Mouse (Mus musculus) hindbrain, embryonic 10.5 days (tissue): ENCODE results near the gene Gal3st3. TPM values are rescaled to one million over a fixed set of nuclear protein-coding genes. Genes with fewer than 3 reads are reported as not detected.
"Not testable (repeated sequence)": the region's sequence is repeated elsewhere in the genome, so short reads cannot be mapped to it uniquely, and the experiment has no call there.

Source experiments
- DNase-seq: peaks from one replicate; pipeline ENCODE4 v3.0.0-alpha.2; 2017; ENCODE audit warnings: low spot score
- H3K27ac ChIP-seq: fragments of 300-500 bp; sonication (generic); 2 replicates; pipeline ENCODE4 v1.5.1; 2016; ENCODE audit warnings: mild to moderate bottlenecking, moderate library complexity
- H3K27me3 ChIP-seq: fragments of 300-500 bp; sonication (generic); 2 replicates; pipeline ENCODE4 v1.6.1; 2016; ENCODE audit warnings: mild to moderate bottlenecking; ENCODE audit not compliant: poor library complexity, insufficient read depth, severe bottlenecking
- H3K36me3 ChIP-seq: fragments of 300-500 bp; sonication (generic); 2 replicates; pipeline ENCODE4 v1.6.1; 2016; ENCODE audit warnings: mild to moderate bottlenecking, moderate library complexity
- H3K4me1 ChIP-seq: fragments of 300-500 bp; sonication (generic); replicated peaks from 2 replicates; pipeline ENCODE4 v1.6.1; 2016; ENCODE audit warnings: mild to moderate bottlenecking
- H3K4me3 ChIP-seq: fragments of 300-500 bp; sonication (generic); 2 replicates; pipeline ENCODE4 v1.5.1; 2016; ENCODE audit warnings: mild to moderate bottlenecking, moderate library complexity
- H3K9me3 ChIP-seq: fragments of 300-500 bp; sonication (generic); 2 replicates; pipeline ENCODE4 v1.6.1; 2016; ENCODE audit warnings: mild to moderate bottlenecking, moderate library complexity
- WGBS: fragments of 180-500 bp; shearing (Covaris S2); methylation state at CpG from one replicate; pipeline ENCODE4 v1.1.7; 2016; 5-methylcytosine and 5-hydroxymethylcytosine counted together
- polyA plus RNA-seq: library from polyadenylated mRNA; unstranded; fragments of >200 nt; fragmentation: Nextera tagmentation; extraction: Ambion mirVana; gene quantifications from 2 replicates; pipeline ENCODE4 v1.2.1, GENCODE M21; 2016

Gene Gal3st3
- polyA plus RNA-seq, 1 experiment from 2014 or later, result 19.1 TPM

DNA sequence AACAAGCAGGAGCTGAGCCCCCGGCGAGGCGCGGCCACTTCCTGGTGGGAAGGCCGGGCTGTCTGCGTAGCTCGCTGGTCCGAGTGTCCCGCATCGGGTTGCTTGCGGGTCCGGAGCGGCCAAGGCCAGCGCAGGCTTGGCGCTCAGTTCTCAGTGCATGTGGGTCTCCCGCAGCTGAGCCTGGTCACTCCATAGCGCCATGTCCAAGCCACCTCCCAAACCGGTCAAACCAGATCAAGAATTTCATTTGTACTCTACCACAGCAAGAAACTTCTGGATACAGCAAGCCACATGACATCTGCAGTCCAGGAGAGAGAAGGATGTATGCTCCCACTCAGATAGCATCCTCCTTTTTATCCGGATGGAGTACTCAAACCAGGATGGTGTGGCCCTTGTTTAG is 29.8 kb downstream of the Gal3st3 start:
- Histone ChIP-seq H3K4me3 (no peak overlapping the region), H3K27me3 (no peaks in the 10 kb centered on the region), H3K9me3 (no peaks in the 10 kb centered on the region), H3K27ac (no peak overlapping the region), H3K4me1 (0 out of 2 replicates have a peak, but pooled peaks cover 4% of the 10 kb centered on the region), H3K36me3 (no peaks in the 10 kb centered on the region)
- WGBS, result 71% methylated on average over 19 of the region's 19 CpGs
- no peak for DNase-seq

DNA sequence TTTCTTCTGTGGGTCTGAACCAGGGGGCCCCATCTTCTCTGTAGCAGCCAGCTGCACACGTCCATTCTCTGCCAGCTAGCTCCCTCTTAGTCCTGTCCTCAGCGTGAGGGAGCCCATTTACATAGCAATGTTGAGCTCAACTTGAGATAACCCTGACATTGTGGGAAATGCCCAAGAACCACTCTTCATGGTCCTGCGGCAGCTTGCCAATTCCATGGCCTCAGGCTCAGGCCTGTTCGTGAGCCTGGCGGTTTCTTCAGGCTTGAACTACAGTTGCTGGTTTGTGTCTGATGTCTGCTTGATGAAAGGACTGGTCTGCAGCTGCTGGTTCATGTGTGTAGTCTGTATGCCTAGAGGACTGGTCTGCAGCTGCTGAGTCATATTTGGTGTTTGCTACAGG is 36.6 kb downstream of the Gal3st3 start:
- H3K36me3 ChIP-seq, result no peaks in the 10 kb centered on the region
- H3K27ac ChIP-seq, result no peak overlapping the region
- peaks cover 7% of the 10 kb centered on the region; the same call in 1 of the 2 replicates for H3K4me1 ChIP-seq
- DNase-seq, result no peak
- H3K4me3 ChIP-seq, result no peak overlapping the region
- 77% methylated on average over 5 of the region's 5 CpGs for WGBS
- no peaks in the 10 kb centered on the region for H3K9me3 ChIP-seq
- no peaks in the 10 kb centered on the region for H3K27me3 ChIP-seq

DNA sequence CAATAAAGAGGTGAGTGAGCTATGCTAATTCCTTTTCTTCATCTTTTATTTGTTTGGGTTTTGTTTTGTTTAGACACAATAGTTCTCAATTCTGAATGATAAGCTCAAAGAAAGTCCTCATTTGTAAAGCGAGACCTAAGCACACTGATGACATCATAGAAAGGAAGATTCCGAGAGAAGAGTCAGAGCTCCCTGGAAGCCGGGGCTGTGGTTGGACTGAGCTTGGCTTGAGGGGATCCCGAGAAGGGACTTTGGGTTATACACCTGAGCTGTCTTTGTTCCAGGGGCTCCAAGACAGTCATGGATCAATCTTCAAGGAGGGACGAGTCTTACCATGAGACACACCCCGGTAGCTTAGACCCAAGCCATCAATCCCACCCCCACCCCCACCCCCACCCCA is 37.3 kb downstream of the Gal3st3 start, which contains the start of gene Catsper1:
Gene Catsper1, plus strand, starts transcription at position 301 of the 400 bp plus-strand sequence.
- Histone ChIP-seq H3K4me3 (no peak within 1 kb of the TSS), H3K36me3 (no peaks in the 10 kb centered on the region), H3K27me3 (no peaks in the 10 kb centered on the region), H3K27ac (no peak within 1 kb of the TSS), H3K4me1 (peaks cover 7% of the 10 kb centered on the region; the same call in 1 of the 2 replicates), H3K9me3 (no peaks in the 10 kb centered on the region)
- no peak for DNase-seq
- 89% methylated on average over 6 of the region's 6 CpGs for WGBS

DNA sequence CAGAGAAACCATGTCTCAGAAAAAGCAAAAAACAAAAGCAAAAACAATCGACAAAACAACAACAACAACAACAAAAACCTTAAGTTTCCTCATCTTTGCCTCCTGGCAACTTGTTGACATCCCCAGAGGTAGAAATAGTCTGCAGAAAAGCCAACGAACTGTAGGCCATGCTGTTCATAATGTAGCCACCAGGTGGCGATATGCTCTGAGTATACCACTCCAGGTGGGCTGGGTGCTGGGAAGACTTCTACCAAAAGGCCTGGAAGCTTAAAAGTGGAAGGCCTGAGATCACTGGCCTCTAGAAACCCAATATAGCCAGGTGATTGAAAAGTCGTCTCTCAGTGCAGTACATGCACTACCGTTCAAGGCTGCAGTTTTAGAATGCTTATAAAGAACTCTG is 39.8 kb downstream of the Gal3st3 start:
- peak; percentile 71 for DNase-seq
- no peaks in the 10 kb centered on the region for H3K27me3 ChIP-seq
- no peaks in the 10 kb centered on the region for H3K9me3 ChIP-seq
- H3K36me3 ChIP-seq, result no peaks in the 10 kb centered on the region
- peaks cover 7% of the 10 kb centered on the region; the same call in 1 of the 2 replicates for H3K4me1 ChIP-seq
- 20% methylated on average over 5 of the region's 5 CpGs for WGBS
- H3K4me3 ChIP-seq, result no peak overlapping the region
- no peak overlapping the region for H3K27ac ChIP-seq

DNA sequence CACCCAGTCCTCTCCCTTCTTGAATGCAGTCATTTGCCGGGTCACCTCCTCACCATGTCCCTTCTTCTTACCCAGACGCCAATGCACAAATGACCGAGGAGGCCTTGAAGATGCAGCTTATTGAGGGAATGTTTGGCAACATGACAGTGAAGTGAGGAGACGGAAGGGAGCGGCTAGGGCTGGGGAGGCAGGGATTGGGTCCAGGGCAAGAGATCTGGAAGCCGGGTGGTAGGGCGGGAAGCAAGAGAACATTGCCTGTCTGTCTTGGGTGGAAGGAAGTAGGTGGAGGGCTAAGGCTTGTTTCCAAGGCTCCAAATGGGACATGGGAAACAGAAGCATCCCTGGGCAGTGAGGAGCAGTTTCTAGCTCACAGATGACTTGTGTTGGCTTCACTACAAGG is 43.2 kb downstream of the Gal3st3 start:
- DNase-seq, result no peak
- Histone ChIP-seq H3K36me3 (no peaks in the 10 kb centered on the region), H3K27me3 (no peaks in the 10 kb centered on the region), H3K9me3 (no peaks in the 10 kb centered on the region), H3K4me1 (no peaks in the 10 kb centered on the region), H3K27ac (no peak overlapping the region), H3K4me3 (no peak overlapping the region)
- WGBS, result 92% methylated on average over 7 of the region's 7 CpGs

DNA sequence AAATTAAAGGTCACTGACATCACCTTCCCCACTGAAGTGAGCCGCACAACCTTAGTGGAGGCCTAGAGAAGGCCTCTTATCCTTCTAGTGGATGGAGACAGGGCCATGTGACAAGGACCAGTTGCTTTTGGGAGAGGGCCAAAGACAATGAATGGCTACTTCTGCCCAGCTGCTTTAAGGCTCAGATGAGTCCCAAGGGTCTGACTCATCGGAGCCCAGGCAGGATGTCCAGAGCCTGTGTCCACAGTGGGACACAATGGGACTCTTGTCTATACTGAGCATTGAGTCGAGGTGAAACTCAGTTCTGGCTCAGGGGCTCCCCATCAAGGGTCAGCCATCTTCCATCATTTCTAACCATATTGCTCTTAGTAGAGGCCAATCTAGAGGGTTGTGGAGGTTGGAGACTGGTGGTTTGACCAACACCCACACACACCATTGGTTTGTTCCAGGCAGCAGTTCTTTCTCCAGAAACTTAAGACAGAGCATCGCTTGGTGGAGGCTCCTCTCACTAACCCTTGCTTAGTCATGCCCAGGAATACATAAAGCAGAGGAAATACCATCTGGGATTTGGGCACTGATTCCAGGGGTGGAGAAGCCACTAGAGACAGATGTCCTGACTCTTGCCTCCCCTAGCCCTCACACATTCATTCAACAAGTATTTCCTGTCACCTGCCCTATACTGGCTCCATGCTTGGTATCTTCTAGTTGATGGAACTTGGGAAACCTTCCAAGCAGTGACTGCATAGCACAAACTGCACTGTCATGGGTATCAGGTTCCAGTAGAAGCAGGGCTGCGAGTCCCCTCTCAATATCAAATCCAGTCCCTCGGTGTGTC is 47.4 kb downstream of the Gal3st3 start:
- Histone ChIP-seq H3K4me1 (peaks cover 6% of the 10 kb centered on the region), H3K9me3 (no peaks in the 10 kb centered on the region), H3K36me3 (no peaks in the 10 kb centered on the region), H3K4me3 (no peak overlapping the region), H3K27ac (no peak overlapping the region), H3K27me3 (peaks cover 20% of the 10 kb centered on the region)
- 85% methylated on average over 6 of the region's 6 CpGs for WGBS
- DNase-seq, result no peak

DNA sequence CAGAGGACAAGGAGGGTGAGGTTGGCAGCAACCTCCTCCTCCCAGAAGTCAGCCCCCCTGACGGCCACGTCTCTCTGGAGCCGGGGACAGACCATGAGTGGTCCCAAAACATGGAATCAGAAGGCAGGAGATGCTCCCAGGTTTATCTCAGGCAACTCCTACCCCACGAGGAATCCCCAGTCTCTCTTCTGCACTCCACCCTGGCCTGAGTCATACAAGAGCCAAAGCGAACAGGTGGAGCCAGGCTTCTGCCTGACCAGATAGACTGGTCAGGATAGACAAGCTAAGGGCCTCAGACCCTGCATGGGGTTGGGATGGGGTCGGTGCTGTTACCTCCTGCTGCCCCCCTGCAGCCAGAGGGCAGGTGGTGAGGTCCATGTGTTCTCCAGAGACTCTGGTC is 49.9 kb downstream of the Gal3st3 start:
- H3K27ac ChIP-seq, result no peak overlapping the region
- H3K27me3 ChIP-seq, result peaks cover 22% of the 10 kb centered on the region
- H3K4me1 ChIP-seq, result peaks cover 6% of the 10 kb centered on the region
- WGBS, result 76% methylated on average over 6 of the region's 6 CpGs
- no peak overlapping the region for H3K4me3 ChIP-seq
- DNase-seq, result no peak
- H3K36me3 ChIP-seq, result no peaks in the 10 kb centered on the region
- H3K9me3 ChIP-seq, result no peaks in the 10 kb centered on the region

DNA sequence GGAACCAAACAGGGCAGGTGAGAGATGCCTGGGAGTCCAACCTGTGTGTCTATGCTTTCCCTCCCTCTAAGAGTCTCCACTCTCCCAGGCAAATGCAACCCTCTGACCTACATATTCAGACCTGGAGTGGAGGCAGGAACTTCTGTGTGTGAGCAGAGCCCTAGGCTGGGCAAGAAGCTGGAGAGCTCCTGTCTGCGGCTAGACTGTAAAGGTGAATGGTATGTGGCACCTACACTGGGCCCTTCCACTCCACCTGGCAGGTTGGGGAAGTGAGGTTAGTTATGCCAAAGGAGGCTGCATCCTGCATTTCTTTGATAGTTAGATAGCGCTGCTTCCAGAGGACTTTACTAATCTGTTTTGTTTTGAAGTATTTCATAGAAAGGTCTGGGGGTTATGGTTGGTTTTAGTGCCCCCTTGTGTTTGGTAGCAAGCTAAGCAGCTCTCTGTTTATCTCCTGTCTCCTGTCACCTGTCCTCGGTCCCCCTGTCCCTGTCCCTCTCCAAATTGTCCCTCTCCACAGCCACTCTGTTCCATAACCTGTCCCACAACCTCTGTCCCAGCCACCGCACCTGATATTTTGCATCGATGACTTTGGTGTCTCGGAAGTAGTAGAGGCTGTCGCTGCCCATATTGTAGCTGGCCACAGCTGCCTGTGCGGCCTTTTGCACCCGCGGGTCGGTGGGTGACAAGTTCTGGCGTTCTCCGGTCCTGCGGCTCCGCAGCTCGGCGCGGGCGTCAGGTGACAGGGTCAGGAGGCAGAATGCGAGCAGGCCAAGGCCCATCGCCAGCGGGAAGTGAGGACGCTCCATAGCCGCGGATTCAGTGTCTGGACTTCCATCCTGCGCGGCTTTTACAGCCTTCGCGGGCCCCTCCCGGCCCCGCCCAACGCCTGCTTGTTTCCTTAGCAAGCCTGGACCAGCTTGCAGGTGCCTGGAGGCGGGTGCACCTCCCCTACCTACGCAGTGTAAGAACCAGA is 50.7 kb downstream of the Gal3st3 start:
- DNase-seq, result peak; percentile 25
- peaks cover 25% of the 10 kb centered on the region for H3K27me3 ChIP-seq
- WGBS, result 6% methylated on average over 34 of the region's 34 CpGs
- H3K27ac ChIP-seq, result peak overlapping the region; percentile 78
- H3K36me3 ChIP-seq, result no peaks in the 10 kb centered on the region
- H3K4me3 ChIP-seq, result peak overlapping the region; percentile 55
- H3K9me3 ChIP-seq, result no peaks in the 10 kb centered on the region
- peaks cover 6% of the 10 kb centered on the region for H3K4me1 ChIP-seq

DNA sequence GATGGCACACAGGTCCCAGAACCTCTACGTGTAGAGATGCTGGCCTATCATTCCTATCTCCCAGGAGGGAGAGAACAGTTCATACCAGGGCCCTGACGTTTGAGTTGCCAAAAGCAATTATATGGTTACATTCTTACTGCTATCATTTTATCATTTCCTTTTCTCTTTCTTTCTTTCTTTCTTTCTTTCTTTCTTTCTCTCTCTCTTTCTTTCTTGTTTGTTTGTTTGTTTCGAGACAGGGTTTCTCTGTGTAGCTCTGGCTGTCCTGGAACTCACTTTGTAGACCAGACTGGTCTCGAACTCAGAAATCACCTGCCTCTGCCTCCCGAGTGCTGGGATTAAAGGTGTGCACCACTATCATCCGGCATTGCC is 51.4 kb downstream of the Gal3st3 start, which contains the start of gene Cst6:
Gene Cst6, minus strand, starts transcription at position 73 of the 372 bp plus-strand sequence.
- not testable (repeated sequence) for H3K9me3 ChIP-seq, H3K36me3 ChIP-seq, H3K4me1 ChIP-seq, DNase-seq
- Histone ChIP-seq H3K4me3 (peak within 1 kb of the TSS; percentile 55), H3K27ac (peak within 1 kb of the TSS; percentile 78), H3K27me3 (peaks cover 25% of the 10 kb centered on the region)
- 65% methylated on average over 6 of the region's 6 CpGs for WGBS

DNA sequence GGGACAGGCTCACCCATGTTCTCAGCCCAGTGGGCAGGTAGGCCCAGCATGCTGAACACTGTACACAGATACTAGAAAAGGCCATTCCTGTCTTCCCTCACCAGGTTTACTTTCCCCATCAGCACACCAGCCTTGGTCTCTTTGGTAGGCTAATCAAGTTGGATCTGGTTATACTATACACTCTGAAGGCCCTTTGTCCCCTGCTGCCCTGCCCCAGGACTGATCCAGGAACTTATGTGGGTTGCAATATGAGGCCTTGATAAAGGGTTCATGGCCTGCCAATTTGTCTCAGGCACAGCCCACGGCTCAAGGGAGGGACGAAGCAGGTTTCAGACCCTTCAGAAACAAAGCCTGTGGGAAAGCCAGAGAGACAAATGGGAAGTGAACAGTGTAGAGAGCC is 55.5 kb downstream of the Gal3st3 start:
- no peaks in the 10 kb centered on the region for H3K36me3 ChIP-seq
- no peak for DNase-seq
- H3K27ac ChIP-seq, result no peak overlapping the region
- H3K4me3 ChIP-seq, result no peak overlapping the region
- H3K4me1 ChIP-seq, result peaks cover 6% of the 10 kb centered on the region
- 89% methylated on average over 2 of the region's 2 CpGs for whole genome bisulfite sequencing
- H3K27me3 ChIP-seq, result peaks cover 19% of the 10 kb centered on the region
- no peaks in the 10 kb centered on the region for H3K9me3 ChIP-seq

DNA sequence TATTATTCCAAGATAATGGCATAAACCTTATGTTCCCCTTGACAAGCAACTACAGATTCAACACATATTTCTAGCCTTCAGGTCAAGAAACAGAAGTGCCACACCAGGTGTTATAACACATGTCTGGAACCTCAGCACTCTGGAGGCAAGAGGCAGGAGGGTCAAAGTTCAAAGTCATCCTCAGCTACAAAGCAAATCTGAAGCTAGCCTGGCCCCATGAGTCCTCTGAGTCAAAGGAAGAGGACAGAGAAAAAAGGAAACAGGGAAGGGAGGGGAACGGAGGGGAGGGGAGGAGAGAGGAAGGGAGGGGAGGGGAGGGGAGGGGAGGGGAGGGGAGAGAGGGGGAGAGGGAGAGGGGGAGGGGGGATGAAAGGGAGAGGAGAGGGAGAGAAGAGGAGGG is 57.9 kb downstream of the Gal3st3 start:
- Histone ChIP-seq H3K27me3 (0 out of 2 replicates have a peak, but pooled peaks cover 3% of the 10 kb centered on the region), H3K36me3 (no peaks in the 10 kb centered on the region; the same call in 1 of the 2 replicates), H3K27ac (no peak overlapping the region), H3K4me1 (no peaks in the 10 kb centered on the region), H3K9me3 (no peaks in the 10 kb centered on the region), H3K4me3 (no peak overlapping the region)
- WGBS, result no CpG with 5 or more reads among the region's 1 CpGs
- DNase-seq, result no peak
